Mouse (Mus musculus): Measurements from ENCODE around the gene Mettl8. TPM values are rescaled to one million over a fixed set of nuclear protein-coding genes. Genes with fewer than 3 reads are reported as not detected.

Mettl8 gene
- polyA plus RNA-seq, 1 experiment from 2014 or later = 12.5 TPM

- WGBS = 96% methylated on average over 4 of the region's 4 CpGs
- Histone ChIP-seq H3K4me3 (no peak overlapping the region), H3K9ac (no peak overlapping the region), H3K4me2 (no peak overlapping the region), H3K36me3 (no peaks in the 10 kb centered on the region), H3K4me1 (replicated peaks) (no peaks in the 10 kb centered on the region), H3K27ac (replicated peaks) (no peak overlapping the region), H3K9me3 (no peaks in the 10 kb centered on the region), H3K27me3 (no peaks in the 10 kb centered on the region)
- no peak for ATAC-seq (ENCODE audit: low FRiP score, low read depth)
Observed at GRCm38 (mm10) chr2:71071601-71072000, 16.2 kb upstream of the Mettl8 start.

GRCm38 (mm10) chr2:71056115-71056835, 892 bp upstream of the Mettl8 start:
- H3K36me3 ChIP-seq = peaks cover 8% of the 10 kb centered on the region

GRCm38 (mm10) chr2:71054716-71055115, 667 bp downstream of the Mettl8 start:
- Histone ChIP-seq H3K4me1 (replicated peaks) (peaks cover 17% of the 10 kb centered on the region), H3K4me3 (peak overlapping the region; percentile 86), H3K27ac (replicated peaks) (peak overlapping the region; percentile 70; the same call in 1 of the 2 replicates), H3K9ac (peak overlapping the region; percentile 89), H3K4me2 (peak overlapping the region; percentile 84), H3K27me3 (no peaks in the 10 kb centered on the region), H3K9me3 (no peaks in the 10 kb centered on the region), H3K36me3 (0 out of 2 replicates have a peak, but pooled peaks cover 2% of the 10 kb centered on the region)
- 42% methylated on average over 9 of the region's 9 CpGs for WGBS
- ATAC-seq (ENCODE audit: low FRiP score, low read depth) = no peak

More at GRCm38 (mm10) chr2:71056115-71056835, 892 bp upstream of the Mettl8 start:
- Histone ChIP-seq H3K4me3 (peak overlapping the region; percentile 86), H3K4me1 (replicated peaks) (peaks cover 17% of the 10 kb centered on the region), H3K4me2 (peak overlapping the region; percentile 84), H3K9me3 (no peaks in the 10 kb centered on the region), H3K27ac (replicated peaks) (peak overlapping the region; percentile 98), H3K9ac (peak overlapping the region; percentile 89), H3K27me3 (no peaks in the 10 kb centered on the region)
- no peak for ATAC-seq (ENCODE audit: low FRiP score, low read depth)
- 12% methylated on average over 21 of the region's 21 CpGs for WGBS

GRCm38 (mm10) chr2:71050511-71050910, 4.9 kb downstream of the Mettl8 start:
- H3K27me3 ChIP-seq = no peaks in the 10 kb centered on the region
- no peak overlapping the region for H3K4me2 ChIP-seq
- H3K4me3 ChIP-seq = no peak overlapping the region
- no peaks in the 10 kb centered on the region for H3K36me3 ChIP-seq
- H3K9ac ChIP-seq = no peak overlapping the region
- no peak overlapping the region for H3K27ac ChIP-seq (replicated peaks)
- peaks cover 17% of the 10 kb centered on the region for H3K4me1 ChIP-seq (replicated peaks)
- ATAC-seq (ENCODE audit: low FRiP score, low read depth) = no peak
- 89% methylated on average over 7 of the region's 7 CpGs for WGBS
- no peaks in the 10 kb centered on the region for H3K9me3 ChIP-seq

- Histone ChIP-seq H3K36me3 (no peaks in the 10 kb centered on the region), H3K4me3 (no peak overlapping the region), H3K27ac (replicated peaks) (no peak overlapping the region), H3K27me3 (no peaks in the 10 kb centered on the region), H3K9ac (no peak overlapping the region), H3K4me2 (no peak overlapping the region), H3K9me3 (no peaks in the 10 kb centered on the region), H3K4me1 (replicated peaks) (peaks cover 3% of the 10 kb centered on the region)
- no peak for ATAC-seq (ENCODE audit: low FRiP score, low read depth)
- 76% methylated on average over 12 of the region's 12 CpGs for WGBS
Observed at GRCm38 (mm10) chr2:71048896-71049295, 6.5 kb downstream of the Mettl8 start.

- Histone ChIP-seq H3K4me3 (no peak overlapping the region), H3K27me3 (no peaks in the 10 kb centered on the region), H3K27ac (replicated peaks) (no peak overlapping the region), H3K4me1 (replicated peaks) (no peaks in the 10 kb centered on the region), H3K9ac (no peak overlapping the region), H3K36me3 (no peaks in the 10 kb centered on the region), H3K9me3 (no peaks in the 10 kb centered on the region), H3K4me2 (no peak overlapping the region)
- no peak for ATAC-seq (ENCODE audit: low FRiP score, low read depth)
- 78% methylated on average over 6 of the region's 6 CpGs for WGBS
Observed at GRCm38 (mm10) chr2:71046751-71047320, 8.5 kb downstream of the Mettl8 start.

GRCm38 (mm10) chr2:71046151-71046550, 9.2 kb downstream of the Mettl8 start:
- no peak overlapping the region for H3K4me3 ChIP-seq
- WGBS = 80% methylated on average over 6 of the region's 6 CpGs
- no peaks in the 10 kb centered on the region for H3K9me3 ChIP-seq
- H3K9ac ChIP-seq = no peak overlapping the region
- H3K36me3 ChIP-seq = no peaks in the 10 kb centered on the region
- H3K27me3 ChIP-seq = no peaks in the 10 kb centered on the region
- no peaks in the 10 kb centered on the region for H3K4me1 ChIP-seq (replicated peaks)
- H3K27ac ChIP-seq (replicated peaks) = no peak overlapping the region
- H3K4me2 ChIP-seq = no peak overlapping the region
- no peak for ATAC-seq (ENCODE audit: low FRiP score, low read depth)

- Histone ChIP-seq H3K9ac (no peak overlapping the region), H3K27me3 (no peaks in the 10 kb centered on the region), H3K4me2 (peak overlapping the region; percentile 39), H3K9me3 (no peaks in the 10 kb centered on the region), H3K4me3 (no peak overlapping the region), H3K4me1 (replicated peaks) (peaks cover 2% of the 10 kb centered on the region; the same call in 1 of the 2 replicates), H3K36me3 (no peaks in the 10 kb centered on the region), H3K27ac (replicated peaks) (no peak overlapping the region; the same call in 1 of the 2 replicates)
- 37% methylated on average over 11 of the region's 11 CpGs for WGBS
- peak; percentile 83 for ATAC-seq (ENCODE audit: low FRiP score, low read depth)
Observed at GRCm38 (mm10) chr2:71039522-71040121, 15.8 kb downstream of the Mettl8 start.

- Histone ChIP-seq H3K4me1 (replicated peaks) (peaks cover 10% of the 10 kb centered on the region), H3K36me3 (no peaks in the 10 kb centered on the region), H3K9ac (no peak overlapping the region), H3K9me3 (no peaks in the 10 kb centered on the region), H3K27me3 (no peaks in the 10 kb centered on the region), H3K27ac (replicated peaks) (no peak overlapping the region), H3K4me2 (no peak overlapping the region), H3K4me3 (no peak overlapping the region)
- no peak for ATAC-seq (ENCODE audit: low FRiP score, low read depth)
- WGBS = 85% methylated on average over 6 of the region's 6 CpGs
Observed at GRCm38 (mm10) chr2:71037447-71037846, 17.9 kb downstream of the Mettl8 start.

- H3K4me3 ChIP-seq = no peak overlapping the region
- H3K4me1 ChIP-seq (replicated peaks) = peaks cover 16% of the 10 kb centered on the region
- H3K27ac ChIP-seq (replicated peaks) = no peak overlapping the region
- H3K27me3 ChIP-seq = no peaks in the 10 kb centered on the region
- H3K36me3 ChIP-seq = no peaks in the 10 kb centered on the region
- H3K9me3 ChIP-seq = no peaks in the 10 kb centered on the region
- ATAC-seq (ENCODE audit: low FRiP score, low read depth) = no peak
- WGBS = 26% methylated on average over 8 of the region's 8 CpGs
- H3K9ac ChIP-seq = no peak overlapping the region
- H3K4me2 ChIP-seq = no peak overlapping the region
Observed at GRCm38 (mm10) chr2:71033987-71034386, 21.4 kb downstream of the Mettl8 start.

GRCm38 (mm10) chr2:71033014-71033413, 22.4 kb downstream of the Mettl8 start:
- no peak overlapping the region for H3K27ac ChIP-seq (replicated peaks)
- no peak overlapping the region for H3K9ac ChIP-seq
- no peak overlapping the region for H3K4me3 ChIP-seq
- peaks cover 16% of the 10 kb centered on the region for H3K4me1 ChIP-seq (replicated peaks)
- H3K27me3 ChIP-seq = no peaks in the 10 kb centered on the region
- 89% methylated on average over 4 of the region's 4 CpGs for WGBS
- no peak overlapping the region for H3K4me2 ChIP-seq
- no peak for ATAC-seq (ENCODE audit: low FRiP score, low read depth)
- no peaks in the 10 kb centered on the region for H3K9me3 ChIP-seq
- no peaks in the 10 kb centered on the region for H3K36me3 ChIP-seq

Measured in hindbrain, embryonic 15.5 days (tissue).